Mouse (Mus musculus): ENCODE data around the gene Rhox3a2. TPM values are rescaled to one million over a fixed set of nuclear protein-coding genes. Genes with fewer than 3 reads are reported as not detected.
"Not testable (repeated sequence)": the region's sequence is repeated elsewhere in the genome, so short reads cannot be mapped to it uniquely, and the experiment has no call there.

Gene Rhox3a2
- polyA plus RNA-seq (2015; fragmentation: Nextera tagmentation; extraction: Ambion mirVana): not detected in 2 replicates

DNA sequence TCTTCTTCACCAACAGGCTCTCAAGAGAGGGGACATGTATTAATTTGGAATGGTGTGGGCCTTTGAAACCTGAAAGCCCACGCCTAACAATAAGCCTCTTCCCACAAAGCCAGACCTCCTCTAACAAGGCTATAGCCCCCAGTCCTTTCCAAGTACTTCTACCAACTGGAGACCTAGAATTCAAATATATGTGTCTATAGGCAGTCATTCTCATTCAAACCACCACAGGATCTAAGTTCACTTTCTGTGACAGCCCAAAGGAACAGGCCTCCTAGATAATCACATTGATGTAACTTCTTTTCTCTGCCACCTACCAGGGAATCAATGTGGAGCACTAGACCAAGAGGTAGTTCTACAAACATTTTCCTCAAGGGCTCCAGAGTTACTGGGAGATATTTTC lies at the start of gene Rhox3a2:
Gene Rhox3a2 (plus strand): TSS at position 301 of the 400 bp plus-strand sequence.
- not testable (repeated sequence) for H3K27ac ChIP-seq (ENCODE audit: low read length); H3K4me2 ChIP-seq (replicated peaks; ENCODE audit: low read depth, low read length); H3K4me3 ChIP-seq (ENCODE audit: low read length); H3K27me3 ChIP-seq (ENCODE audit: insufficient read depth, low read length); H3K9me3 ChIP-seq (ENCODE audit: low read length); H3K4me1 ChIP-seq (ENCODE audit: insufficient read depth, low read length); H3K36me3 ChIP-seq (ENCODE audit: insufficient read depth, low read length); ATAC-seq (ENCODE audit: low FRiP score, low TSS enrichment); H3K9ac ChIP-seq (replicated peaks; ENCODE audit: low read length)
- no CpG with 5 or more reads among the region's 1 CpGs for WGBS

DNA sequence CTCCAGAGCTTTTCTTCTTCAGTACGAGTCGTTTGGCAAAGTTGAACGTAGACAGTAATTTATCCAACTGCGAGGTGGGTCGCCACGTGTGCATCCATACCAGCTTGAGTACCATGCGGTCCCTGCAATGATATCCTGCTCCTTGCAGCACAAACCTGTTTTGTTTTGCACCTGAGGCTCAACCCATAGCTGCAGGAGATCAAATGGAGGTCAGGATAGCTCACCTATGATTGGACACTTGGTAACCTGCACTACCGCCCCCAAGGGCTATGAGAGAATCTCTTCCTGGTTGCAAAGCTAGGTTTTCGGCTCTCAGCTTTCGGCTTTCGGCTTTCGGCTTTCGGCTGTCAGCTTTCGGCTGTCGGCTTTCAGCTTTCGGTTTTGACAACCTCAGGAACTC lies 10.7 kb downstream of the Rhox3a2 start, which contains the start of gene Rhox4a2:
Gene Rhox4a2 (plus strand): TSS at position 301 of the 400 bp plus-strand sequence.
- WGBS: 95% methylated on average over 8 of the region's 16 CpGs
- H3K9ac ChIP-seq (replicated peaks; ENCODE audit: low read length); H3K36me3 ChIP-seq (ENCODE audit: insufficient read depth, low read length); H3K4me3 ChIP-seq (ENCODE audit: low read length); H3K4me2 ChIP-seq (replicated peaks; ENCODE audit: low read depth, low read length); H3K4me1 ChIP-seq (ENCODE audit: insufficient read depth, low read length); ATAC-seq (ENCODE audit: low FRiP score, low TSS enrichment); H3K27me3 ChIP-seq (ENCODE audit: insufficient read depth, low read length); H3K9me3 ChIP-seq (ENCODE audit: low read length); H3K27ac ChIP-seq (ENCODE audit: low read length): not testable (repeated sequence)

DNA sequence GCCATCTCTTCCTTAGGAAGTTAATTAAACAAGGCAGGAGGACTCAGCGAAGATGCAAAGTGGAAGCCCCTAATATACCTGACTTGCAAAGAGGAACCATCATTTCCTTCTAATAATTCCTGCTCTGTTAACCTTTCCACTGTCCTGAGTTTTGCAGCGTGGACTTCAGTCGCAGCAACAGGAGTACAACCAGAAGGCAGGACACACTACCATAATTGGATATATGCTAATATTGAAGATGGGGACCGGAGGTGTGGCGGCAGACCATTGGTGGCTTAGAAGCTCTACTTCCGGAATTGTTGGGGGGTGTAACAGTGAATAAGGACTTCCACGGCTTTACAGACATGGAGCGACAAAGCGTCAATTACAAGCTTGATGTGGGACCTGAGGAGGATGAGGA lies 31.9 kb downstream of the Rhox3a2 start, which contains the start of gene Rhox2b:
Gene Rhox2b (plus strand): TSS at position 301 of the 400 bp plus-strand sequence.
- not testable (repeated sequence) for ATAC-seq (ENCODE audit: low FRiP score, low TSS enrichment); H3K27me3 ChIP-seq (ENCODE audit: insufficient read depth, low read length); H3K4me1 ChIP-seq (ENCODE audit: insufficient read depth, low read length); H3K4me3 ChIP-seq (ENCODE audit: low read length); H3K27ac ChIP-seq (ENCODE audit: low read length); H3K4me2 ChIP-seq (replicated peaks; ENCODE audit: low read depth, low read length); H3K9me3 ChIP-seq (ENCODE audit: low read length); H3K36me3 ChIP-seq (ENCODE audit: insufficient read depth, low read length); H3K9ac ChIP-seq (replicated peaks; ENCODE audit: low read length)
- WGBS: no CpG with 5 or more reads among the region's 9 CpGs

DNA sequence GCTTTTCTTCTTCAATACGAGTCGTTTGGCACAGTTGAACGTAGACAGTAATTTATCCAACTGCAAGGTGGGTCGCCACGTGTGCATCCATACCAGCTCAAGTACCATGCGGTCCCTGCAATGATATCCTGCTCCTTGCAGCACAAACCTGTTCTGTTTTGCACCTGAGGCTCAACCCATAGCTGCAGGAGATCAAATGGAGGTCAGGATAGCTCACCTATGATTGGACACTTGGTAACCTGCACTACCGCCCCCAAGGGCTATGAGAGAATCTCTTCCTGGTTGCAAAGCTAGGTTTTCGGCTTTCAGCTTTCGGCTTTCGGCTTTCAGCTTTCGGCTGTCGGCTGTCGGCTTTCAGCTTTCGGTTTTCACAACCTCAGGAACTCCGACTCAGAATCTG lies 52.4 kb downstream of the Rhox3a2 start, which contains the start of gene Rhox4b:
Gene Rhox4b (plus strand): TSS at position 301 of the 400 bp plus-strand sequence.
- not testable (repeated sequence) for H3K4me1 ChIP-seq (ENCODE audit: insufficient read depth, low read length); H3K9me3 ChIP-seq (ENCODE audit: low read length); ATAC-seq (ENCODE audit: low FRiP score, low TSS enrichment); H3K9ac ChIP-seq (replicated peaks; ENCODE audit: low read length); H3K4me3 ChIP-seq (ENCODE audit: low read length); H3K36me3 ChIP-seq (ENCODE audit: insufficient read depth, low read length); H3K4me2 ChIP-seq (replicated peaks; ENCODE audit: low read depth, low read length); H3K27ac ChIP-seq (ENCODE audit: low read length); H3K27me3 ChIP-seq (ENCODE audit: insufficient read depth, low read length)
- 87% methylated on average over 14 of the region's 15 CpGs for WGBS

Other genes with a start within 250 kb of the Rhox3a2 start
- not detected in 2 replicates for gene Akap14, start 211.2 kb upstream of the Rhox3a2 start, polyA plus RNA-seq (2015; fragmentation: Nextera tagmentation; extraction: Ambion mirVana)
- gene Ndufa1, start 188.9 kb upstream of the Rhox3a2 start, polyA plus RNA-seq (2015; fragmentation: Nextera tagmentation; extraction: Ambion mirVana): 432 and 458 TPM in 2 replicates
- 7.9 and 9.8 TPM in 2 replicates for gene Rnf113a1, start 188.8 kb upstream of the Rhox3a2 start, polyA plus RNA-seq (2015; fragmentation: Nextera tagmentation; extraction: Ambion mirVana)
- gene Gm9, start 169.0 kb upstream of the Rhox3a2 start, polyA plus RNA-seq (2015; fragmentation: Nextera tagmentation; extraction: Ambion mirVana): not detected in 2 replicates
- gene Rhox1, start 157.8 kb upstream of the Rhox3a2 start, polyA plus RNA-seq (2015; fragmentation: Nextera tagmentation; extraction: Ambion mirVana): not detected in 2 replicates
- not detected in 2 replicates for gene Rhox2a, start 135.1 kb upstream of the Rhox3a2 start, polyA plus RNA-seq (2015; fragmentation: Nextera tagmentation; extraction: Ambion mirVana)
- gene Rhox3a, start 130.1 kb upstream of the Rhox3a2 start, polyA plus RNA-seq (2015; fragmentation: Nextera tagmentation; extraction: Ambion mirVana): not detected in 2 replicates
- gene Rhox4a, start 114.7 kb upstream of the Rhox3a2 start, polyA plus RNA-seq (2015; fragmentation: Nextera tagmentation; extraction: Ambion mirVana): not detected in 2 replicates
- not detected in 2 replicates for gene Rhox4a2, start 10.8 kb downstream of the Rhox3a2 start, polyA plus RNA-seq (2015; fragmentation: Nextera tagmentation; extraction: Ambion mirVana)
- not detected in 2 replicates for gene Rhox2b, start 32.0 kb downstream of the Rhox3a2 start, polyA plus RNA-seq (2015; fragmentation: Nextera tagmentation; extraction: Ambion mirVana)
- gene Rhox4b, start 52.5 kb downstream of the Rhox3a2 start, polyA plus RNA-seq (2015; fragmentation: Nextera tagmentation; extraction: Ambion mirVana): not detected in 2 replicates
- not detected in 2 replicates for gene Rhox2c, start 73.7 kb downstream of the Rhox3a2 start, polyA plus RNA-seq (2015; fragmentation: Nextera tagmentation; extraction: Ambion mirVana)
- not detected in 2 replicates for gene Rhox3c, start 78.6 kb downstream of the Rhox3a2 start, polyA plus RNA-seq (2015; fragmentation: Nextera tagmentation; extraction: Ambion mirVana)
- not detected in 2 replicates for gene Rhox4c, start 100.3 kb downstream of the Rhox3a2 start, polyA plus RNA-seq (2015; fragmentation: Nextera tagmentation; extraction: Ambion mirVana)
- not detected in 2 replicates for gene Rhox2d, start 113.4 kb downstream of the Rhox3a2 start, polyA plus RNA-seq (2015; fragmentation: Nextera tagmentation; extraction: Ambion mirVana)
- not detected in 2 replicates for gene Rhox4d, start 134.3 kb downstream of the Rhox3a2 start, polyA plus RNA-seq (2015; fragmentation: Nextera tagmentation; extraction: Ambion mirVana)
- not detected in 2 replicates for gene Rhox2e, start 150.4 kb downstream of the Rhox3a2 start, polyA plus RNA-seq (2015; fragmentation: Nextera tagmentation; extraction: Ambion mirVana)
- not detected in 2 replicates for gene Rhox3e, start 162.0 kb downstream of the Rhox3a2 start, polyA plus RNA-seq (2015; fragmentation: Nextera tagmentation; extraction: Ambion mirVana)
- gene Rhox4e, start 177.4 kb downstream of the Rhox3a2 start, polyA plus RNA-seq (2015; fragmentation: Nextera tagmentation; extraction: Ambion mirVana): not detected in 2 replicates
- gene Rhox2f, start 191.4 kb downstream of the Rhox3a2 start, polyA plus RNA-seq (2015; fragmentation: Nextera tagmentation; extraction: Ambion mirVana): not detected in 2 replicates
- gene Rhox3f, start 201.0 kb downstream of the Rhox3a2 start, polyA plus RNA-seq (2015; fragmentation: Nextera tagmentation; extraction: Ambion mirVana): not detected in 2 replicates
- gene Rhox4f, start 227.7 kb downstream of the Rhox3a2 start, polyA plus RNA-seq (2015; fragmentation: Nextera tagmentation; extraction: Ambion mirVana): not detected in 2 replicates
- gene Rhox3g, start 248.6 kb downstream of the Rhox3a2 start, polyA plus RNA-seq (2015; fragmentation: Nextera tagmentation; extraction: Ambion mirVana): not detected in 2 replicates

Measured in kidney, embryonic 16.5 days (tissue).